Mouse (Mus musculus) frontal cortex, postnatal 10 days (tissue): Measurements from ENCODE around the gene Abl2.

Experiments used
- DNase-seq, 2 experiments: peaks; one replicate each; pipeline ENCODE4 v3.0.0; 2022; ENCODE audit warnings: low spot score in 2 of 2, mixed read lengths in 1 of 2

The Abl2 gene

DNA sequence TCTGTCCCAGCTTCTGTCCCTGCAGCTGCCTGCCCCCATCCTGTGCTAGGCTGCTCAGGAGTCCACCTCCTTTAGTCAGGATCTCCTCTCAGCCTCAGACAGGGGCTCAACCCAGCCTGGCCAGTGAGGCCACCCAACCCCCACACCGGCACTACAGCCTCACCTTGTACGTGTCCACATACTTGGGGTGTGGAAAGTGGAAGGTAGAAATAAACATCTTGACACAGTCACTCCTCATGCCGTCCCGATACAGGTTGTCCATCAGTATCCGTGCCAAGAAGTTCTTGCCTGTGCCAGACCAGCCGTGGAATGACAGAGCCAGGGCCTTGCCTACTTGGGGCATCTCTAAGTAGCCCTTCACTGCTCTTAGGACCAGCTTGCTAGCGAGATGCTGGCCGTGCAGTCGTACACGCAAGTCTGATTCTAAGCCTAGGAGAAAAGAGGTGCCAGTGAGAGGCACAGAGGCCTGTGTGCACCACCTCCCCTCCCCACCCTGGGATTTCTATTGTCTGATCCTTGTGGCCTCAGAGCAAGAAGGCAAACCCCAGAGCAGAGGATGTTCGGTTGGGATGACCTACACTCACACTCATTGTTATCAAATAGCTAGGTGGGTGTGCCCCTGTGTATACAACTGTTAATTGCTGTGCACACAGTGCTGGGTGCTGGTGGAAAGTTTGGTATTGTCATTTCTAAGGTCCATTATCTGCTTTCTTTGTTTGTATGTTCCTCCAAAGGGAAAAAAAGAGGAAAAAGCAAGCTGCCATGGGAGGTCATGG lies 110.8 kb downstream of the Abl2 start:
- no peak for DNase-seq

GRCm38 (mm10) chr1:156671921-156672320 lies 113.3 kb downstream of the Abl2 start:
- no peak for DNase-seq

- DNase-seq, result no peak
Measured at GRCm38 (mm10) chr1:156672720-156673475, 114.3 kb downstream of the Abl2 start.

GRCm38 (mm10) chr1:156673476-156674194 lies 115.0 kb downstream of the Abl2 start:
- DNase-seq, result no peak

DNA sequence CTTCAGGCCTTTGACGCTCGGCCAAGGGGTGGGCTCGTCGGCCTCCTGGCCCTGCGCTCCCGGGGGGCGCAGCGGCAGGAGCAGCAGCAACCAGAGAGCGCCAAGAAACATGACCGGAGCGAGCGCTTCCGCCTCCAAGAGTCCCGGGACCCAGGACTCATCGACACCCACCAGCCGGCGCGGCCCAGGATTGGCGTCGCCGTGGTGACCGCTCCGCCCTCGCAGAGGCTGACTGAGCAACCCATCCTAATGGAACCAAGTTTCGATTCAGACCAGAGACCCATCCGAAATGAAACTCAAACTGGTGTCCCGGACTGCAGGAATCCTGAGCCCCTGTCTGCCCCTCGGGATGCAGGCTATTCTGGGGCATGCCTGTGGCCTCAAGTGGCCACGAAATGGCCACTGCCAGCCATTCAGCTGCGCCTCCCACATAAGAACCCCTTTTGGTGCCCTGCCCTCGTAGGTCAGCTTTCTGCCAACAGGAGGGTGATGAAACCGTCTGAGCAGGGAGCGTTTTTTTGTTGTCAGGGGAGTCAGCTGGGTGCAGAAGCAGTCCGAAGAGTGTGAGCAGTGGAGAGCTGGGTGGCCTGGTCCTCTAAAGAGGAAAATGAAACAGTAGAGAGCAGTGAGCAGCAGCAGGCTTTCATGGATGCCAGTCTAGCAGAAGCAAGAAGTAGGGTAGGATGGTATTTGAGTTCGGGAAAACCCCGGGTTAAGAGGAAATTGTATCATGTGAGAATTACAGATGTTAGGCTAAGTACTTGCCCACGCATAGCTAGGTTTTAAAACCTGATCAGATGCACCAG lies 115.8 kb downstream of the Abl2 start, which contains the start of gene Tor3a:
Gene Tor3a, minus strand, starts transcription at position 162 of the 806 bp plus-strand sequence.
- DNase-seq, result peak in 1 of 2 experiments; percentile 52

DNA sequence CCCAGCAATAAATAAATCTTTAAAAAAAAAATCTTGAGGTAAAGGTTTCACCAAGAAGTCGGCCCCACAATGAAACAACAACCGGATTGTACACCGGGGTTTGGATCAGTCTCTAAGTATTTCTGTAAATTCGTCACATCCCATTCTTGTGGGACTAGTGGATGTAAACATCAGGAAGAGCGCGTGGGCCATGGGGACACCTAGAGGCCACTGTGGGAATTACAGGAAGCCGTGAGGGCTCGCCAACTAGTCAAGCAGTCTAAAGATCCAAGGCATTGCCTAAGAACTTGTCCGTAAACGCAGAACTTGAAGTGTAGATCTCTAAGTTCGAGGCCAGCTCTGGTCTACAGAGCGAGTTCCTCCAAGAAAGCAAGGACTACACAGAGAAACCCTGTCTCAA lies 117.6 kb downstream of the Abl2 start:
- no peak for DNase-seq

GRCm38 (mm10) chr1:156676596-156676995 lies 118.0 kb downstream of the Abl2 start:
- DNase-seq, result no peak

DNA sequence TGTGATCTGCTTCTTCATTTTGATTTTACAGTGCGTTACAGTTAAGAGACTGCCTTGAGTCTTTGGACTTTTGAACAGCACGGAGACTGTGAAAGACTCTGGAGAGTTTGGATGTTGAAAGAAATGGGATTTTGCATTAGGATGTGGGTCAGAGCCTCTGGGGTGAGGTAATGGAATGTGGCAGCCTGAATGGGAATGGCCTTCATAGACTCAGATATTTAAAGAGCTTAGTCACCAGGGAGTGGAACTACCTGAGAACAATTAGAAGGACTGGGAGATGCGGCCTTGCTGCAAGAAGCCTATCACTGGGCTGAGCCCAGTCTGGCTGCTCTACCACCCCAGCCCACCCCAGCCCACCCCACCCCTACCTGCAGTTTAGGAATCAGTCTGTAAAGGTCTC lies 118.6 kb downstream of the Abl2 start:
- DNase-seq, result no peak

GRCm38 (mm10) chr1:156679599-156679998 lies 121.0 kb downstream of the Abl2 start:
- no peak for DNase-seq

- DNase-seq, result no peak
Measured at GRCm38 (mm10) chr1:156686025-156686661, 127.6 kb downstream of the Abl2 start.
